Comparison of ENCODE assay signal across 28 mouse cellular contexts in the genomic region with DNA sequence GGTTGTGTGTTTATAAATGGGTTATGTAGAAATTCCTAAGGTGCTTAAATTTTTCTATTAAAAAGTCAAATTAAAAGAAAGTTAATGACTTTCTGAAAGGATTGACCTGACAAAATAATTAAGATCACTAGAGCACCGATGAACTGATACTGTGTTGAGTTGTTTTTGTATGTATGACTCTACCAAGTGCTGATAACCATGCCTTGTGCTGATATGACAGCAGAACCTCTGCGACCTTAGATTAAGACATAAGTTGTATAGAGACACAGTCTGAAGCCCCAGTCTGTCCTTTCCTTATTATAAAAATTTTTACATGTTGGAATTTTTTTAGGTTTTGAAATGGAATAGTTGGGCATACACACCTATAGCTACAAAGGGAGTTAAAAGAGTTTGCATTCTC.
"Had no signal": no experiment of that assay in that cellular context is flagged by ENCODE, and none has a peak within 500 bp of the region (broad histone marks: within the 10 kb centered on the region; RNA-seq: fewer than 3 reads in every experiment).

No protein-coding gene starts in this region.

- H3K9me3 ChIP-seq: embryonic facial prominence, embryonic 10.5 days; embryonic facial prominence, embryonic 12.5 days; embryonic facial prominence, embryonic 13.5 days; embryonic facial prominence, embryonic 15.5 days; forebrain, embryonic 10.5 days; forebrain, embryonic 12.5 days; forebrain, embryonic 13.5 days; forebrain, embryonic 15.5 days had no signal

- H3K4me2 ChIP-seq: embryonic facial prominence, embryonic 12.5 days; embryonic facial prominence, embryonic 13.5 days; embryonic facial prominence, embryonic 15.5 days; forebrain, embryonic 12.5 days; forebrain, embryonic 13.5 days; forebrain, embryonic 15.5 days had no signal

- H3K27me3 ChIP-seq: embryonic facial prominence, embryonic 12.5 days; embryonic facial prominence, embryonic 13.5 days; embryonic facial prominence, embryonic 15.5 days; forebrain, embryonic 12.5 days; forebrain, embryonic 13.5 days; forebrain, embryonic 15.5 days had no signal

- H3K4me3 ChIP-seq: embryonic facial prominence, embryonic 10.5 days; embryonic facial prominence, embryonic 12.5 days; embryonic facial prominence, embryonic 13.5 days; embryonic facial prominence, embryonic 15.5 days; erythroblast, embryonic 14.5 days; forebrain, embryonic 10.5 days; forebrain, embryonic 12.5 days; forebrain, embryonic 13.5 days; forebrain, embryonic 15.5 days; gastrocnemius, adult 2 months had no signal

- H3K4me1 ChIP-seq: embryonic facial prominence, embryonic 10.5 days; embryonic facial prominence, embryonic 12.5 days; embryonic facial prominence, embryonic 13.5 days; embryonic facial prominence, embryonic 15.5 days; forebrain, embryonic 10.5 days; forebrain, embryonic 12.5 days; forebrain, embryonic 13.5 days; forebrain, embryonic 15.5 days had no signal

- H3K36me3 ChIP-seq: embryonic facial prominence, embryonic 10.5 days; embryonic facial prominence, embryonic 12.5 days; embryonic facial prominence, embryonic 13.5 days; embryonic facial prominence, embryonic 15.5 days; forebrain, embryonic 10.5 days; forebrain, embryonic 12.5 days; forebrain, embryonic 15.5 days had no signal

- ATAC-seq: forebrain, embryonic 13.5 days; forebrain, embryonic 14.5 days; forebrain, embryonic 15.5 days; forebrain, embryonic 16.5 days; forebrain, postnatal 0 days had no signal

- H3K27ac ChIP-seq: embryonic facial prominence, embryonic 10.5 days; embryonic facial prominence, embryonic 12.5 days; embryonic facial prominence, embryonic 13.5 days; embryonic facial prominence, embryonic 15.5 days; forebrain, embryonic 10.5 days; forebrain, embryonic 12.5 days; forebrain, embryonic 13.5 days; forebrain, embryonic 15.5 days; gastrocnemius, adult 2 months had no signal

- H3K9ac ChIP-seq: embryonic facial prominence, embryonic 12.5 days; embryonic facial prominence, embryonic 13.5 days; embryonic facial prominence, embryonic 15.5 days; forebrain, embryonic 12.5 days; forebrain, embryonic 13.5 days; forebrain, embryonic 15.5 days; forebrain, postnatal 0 days had no signal

- DNase-seq: cerebellum, adult 2 months; cerebellum, adult 8-10 months; cerebellum, adult 9-10 months; cerebellum, adult 9-11 months; cerebellum, postnatal 10 days; cerebellum, postnatal 14 days; cerebellum, postnatal 25 days; cerebellum, postnatal 36 days; embryo, embryonic 11 days; forebrain, postnatal 0 days; gastrocnemius, adult 2 months; gastrocnemius, postnatal 10 days; gastrocnemius, postnatal 14 days; gastrocnemius, postnatal 25 days; gastrocnemius, postnatal 36 days; heart, adult 11 months; heart, adult 18-20 months had no signal
